Mouse (Mus musculus): ENCODE data around the gene Oxtr. TPM values are rescaled to one million over a fixed set of nuclear protein-coding genes. Genes with fewer than 3 reads are reported as not detected.

Gene Oxtr
- polyA plus RNA-seq, 1 experiment from 2014 or later = 0.43 TPM

- no peaks in the 10 kb centered on the region for H3K27me3 ChIP-seq (ENCODE audit: insufficient read depth, poor library complexity, severe bottlenecking)
- 94% methylated on average over 4 of the region's 4 CpGs for WGBS
- H3K9me3 ChIP-seq = no peaks in the 10 kb centered on the region
- no peak overlapping the region for H3K27ac ChIP-seq
- no peak for DNase-seq (ENCODE audit: low spot score)
- no peaks in the 10 kb centered on the region for H3K36me3 ChIP-seq
- no peaks in the 10 kb centered on the region for H3K4me1 ChIP-seq (replicated peaks)
- no peak overlapping the region for H3K4me3 ChIP-seq
Observed at GRCm38 (mm10) chr6:112471644-112472043, 18.1 kb downstream of the Oxtr start.

- Histone ChIP-seq H3K36me3 (no peaks in the 10 kb centered on the region), H3K4me3 (no peak overlapping the region), H3K9me3 (no peaks in the 10 kb centered on the region), H3K27ac (no peak overlapping the region), H3K4me1 (replicated peaks) (no peaks in the 10 kb centered on the region), H3K27me3 (ENCODE audit: insufficient read depth, poor library complexity, severe bottlenecking) (no peaks in the 10 kb centered on the region)
- DNase-seq (ENCODE audit: low spot score) = no peak
Observed at GRCm38 (mm10) chr6:112466001-112466400, 23.7 kb downstream of the Oxtr start.

GRCm38 (mm10) chr6:112465441-112465840 lies 24.3 kb downstream of the Oxtr start:
- H3K27me3 ChIP-seq (ENCODE audit: insufficient read depth, poor library complexity, severe bottlenecking) = no peaks in the 10 kb centered on the region
- 84% methylated on average over 3 of the region's 3 CpGs for WGBS
- no peak overlapping the region for H3K27ac ChIP-seq
- H3K36me3 ChIP-seq = no peaks in the 10 kb centered on the region
- no peaks in the 10 kb centered on the region for H3K4me1 ChIP-seq (replicated peaks)
- no peak overlapping the region for H3K4me3 ChIP-seq
- no peak for DNase-seq (ENCODE audit: low spot score)
- H3K9me3 ChIP-seq = no peaks in the 10 kb centered on the region

- Histone ChIP-seq H3K9me3 (no peaks in the 10 kb centered on the region), H3K4me3 (no peak overlapping the region), H3K27me3 (ENCODE audit: insufficient read depth, poor library complexity, severe bottlenecking) (no peaks in the 10 kb centered on the region), H3K4me1 (replicated peaks) (no peaks in the 10 kb centered on the region), H3K27ac (no peak overlapping the region), H3K36me3 (no peaks in the 10 kb centered on the region)
- no peak for DNase-seq (ENCODE audit: low spot score)
- 94% methylated on average over 6 of the region's 6 CpGs for WGBS
Observed at GRCm38 (mm10) chr6:112463331-112463730, 26.4 kb downstream of the Oxtr start.

- Histone ChIP-seq H3K27me3 (ENCODE audit: insufficient read depth, poor library complexity, severe bottlenecking) (no peaks in the 10 kb centered on the region), H3K27ac (no peak overlapping the region), H3K9me3 (no peaks in the 10 kb centered on the region), H3K36me3 (no peaks in the 10 kb centered on the region), H3K4me3 (no peak overlapping the region), H3K4me1 (replicated peaks) (no peaks in the 10 kb centered on the region)
- no peak for DNase-seq (ENCODE audit: low spot score)
- 92% methylated on average over 5 of the region's 5 CpGs for WGBS
Observed at GRCm38 (mm10) chr6:112461459-112461858, 28.3 kb downstream of the Oxtr start.

GRCm38 (mm10) chr6:112459341-112459749 lies 30.4 kb downstream of the Oxtr start, which contains the start of gene Cav3:
TSS of gene Cav3 (plus strand) at chr6:112459505.
- H3K4me1 ChIP-seq (replicated peaks) = no peaks in the 10 kb centered on the region
- H3K27me3 ChIP-seq (ENCODE audit: insufficient read depth, poor library complexity, severe bottlenecking) = no peaks in the 10 kb centered on the region
- H3K36me3 ChIP-seq = no peaks in the 10 kb centered on the region
- H3K4me3 ChIP-seq = no peak within 1 kb of the TSS
- no peak within 1 kb of the TSS for H3K27ac ChIP-seq
- H3K9me3 ChIP-seq = no peaks in the 10 kb centered on the region
- no peak for DNase-seq (ENCODE audit: low spot score)
- WGBS = 81% methylated on average over 12 of the region's 12 CpGs

GRCm38 (mm10) chr6:112445675-112446074 lies 44.1 kb downstream of the Oxtr start:
- no peak for DNase-seq (ENCODE audit: low spot score)
- 82% methylated on average over 3 of the region's 3 CpGs for WGBS
- no peaks in the 10 kb centered on the region for H3K4me1 ChIP-seq (replicated peaks)

GRCm38 (mm10) chr6:112426018-112426732 lies 63.6 kb downstream of the Oxtr start:
- H3K9me3 ChIP-seq = peaks cover 11% of the 10 kb centered on the region; the same call in 1 of the 2 replicates
- no peaks in the 10 kb centered on the region for H3K36me3 ChIP-seq
- H3K27me3 ChIP-seq (ENCODE audit: insufficient read depth, poor library complexity, severe bottlenecking) = no peaks in the 10 kb centered on the region
- WGBS = 76% methylated on average over 6 of the region's 6 CpGs
- H3K27ac ChIP-seq = no peak overlapping the region
- no peak for DNase-seq (ENCODE audit: low spot score)
- H3K4me3 ChIP-seq = no peak overlapping the region
- no peaks in the 10 kb centered on the region for H3K4me1 ChIP-seq (replicated peaks)

More at GRCm38 (mm10) chr6:112445675-112446074, 44.1 kb downstream of the Oxtr start:
- Histone ChIP-seq H3K4me3 (no peak overlapping the region), H3K36me3 (no peaks in the 10 kb centered on the region), H3K27me3 (ENCODE audit: insufficient read depth, poor library complexity, severe bottlenecking) (no peaks in the 10 kb centered on the region), H3K27ac (no peak overlapping the region), H3K9me3 (no peaks in the 10 kb centered on the region)

- no peak for DNase-seq (ENCODE audit: low spot score)
- Histone ChIP-seq H3K36me3 (no peaks in the 10 kb centered on the region), H3K4me3 (no peak overlapping the region), H3K4me1 (replicated peaks) (no peaks in the 10 kb centered on the region), H3K27me3 (ENCODE audit: insufficient read depth, poor library complexity, severe bottlenecking) (no peaks in the 10 kb centered on the region), H3K9me3 (peaks cover 11% of the 10 kb centered on the region; the same call in 1 of the 2 replicates), H3K27ac (no peak overlapping the region)
- 92% methylated on average over 8 of the region's 8 CpGs for WGBS
Observed at GRCm38 (mm10) chr6:112423746-112424501, 65.8 kb downstream of the Oxtr start.

Other genes with a start within 250 kb of the Oxtr start
- 1.7 and 2.8 TPM in 2 replicates for gene Lmcd1, start 216.2 kb downstream of the Oxtr start, polyA plus RNA-seq (2016; fragmentation: Nextera tagmentation; extraction: Ambion mirVana)
- 0.55 and 0.57 TPM in 2 replicates for gene Ssu2, start 101.9 kb downstream of the Oxtr start, polyA plus RNA-seq (2016; fragmentation: Nextera tagmentation; extraction: Ambion mirVana)
- not detected in 2 replicates for gene Cav3, start 30.4 kb downstream of the Oxtr start, polyA plus RNA-seq (2016; fragmentation: Nextera tagmentation; extraction: Ambion mirVana)
- 36.3 and 48.0 TPM in 2 replicates for gene Rad18, start 206.7 kb upstream of the Oxtr start, polyA plus RNA-seq (2016; fragmentation: Nextera tagmentation; extraction: Ambion mirVana)